Mouse (Mus musculus) left cerebral cortex, postnatal 25 days (tissue): ENCODE data around the gene Mobp. TPM values are rescaled to one million over a fixed set of nuclear protein-coding genes. Genes with fewer than 3 reads are reported as not detected.

ENCODE experiments used
- DNase-seq, 2 experiments: peaks; one replicate each; pipeline ENCODE4 v3.0.0; 2022; ENCODE audit warnings: low spot score in 2 of 2, mixed read lengths in 1 of 2
- intact Hi-C: fragments of 180-260 bp; cut with DNase I; formaldehyde crosslinking; loops from one replicate; pipeline ENCODE4 v1.15.1; 2025
- total RNA-seq, 2 experiments: library from RNA; stranded (reverse); gene quantifications; 2 replicates each; pipeline ENCODE4 v1.2.3; 2021

Gene Mobp
- total RNA-seq, 2 experiments from 2014 or later = 294 to 388 TPM

DNA sequence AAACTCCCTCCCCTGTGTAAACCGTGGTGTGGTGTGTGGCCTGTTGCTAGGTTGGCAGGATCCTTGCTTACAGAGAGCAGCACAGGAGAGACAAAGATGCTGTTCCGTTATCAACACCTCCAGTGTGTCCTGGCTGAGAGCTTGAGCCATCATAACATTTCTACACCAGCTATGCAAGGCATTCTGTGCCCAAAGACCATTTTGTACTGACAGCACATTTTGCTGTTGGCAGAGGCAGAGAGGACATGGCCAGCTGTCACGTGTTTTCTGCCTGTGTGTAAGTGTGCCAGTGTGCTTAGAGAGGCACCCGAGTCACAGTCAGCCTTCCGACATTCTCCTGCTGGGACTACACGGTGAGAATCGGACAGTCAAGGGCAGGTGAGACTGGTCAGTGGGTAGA lies 52.2 kb downstream of the Mobp start:
- no peak for DNase-seq
- intact Hi-C loops = no loop called here

DNA sequence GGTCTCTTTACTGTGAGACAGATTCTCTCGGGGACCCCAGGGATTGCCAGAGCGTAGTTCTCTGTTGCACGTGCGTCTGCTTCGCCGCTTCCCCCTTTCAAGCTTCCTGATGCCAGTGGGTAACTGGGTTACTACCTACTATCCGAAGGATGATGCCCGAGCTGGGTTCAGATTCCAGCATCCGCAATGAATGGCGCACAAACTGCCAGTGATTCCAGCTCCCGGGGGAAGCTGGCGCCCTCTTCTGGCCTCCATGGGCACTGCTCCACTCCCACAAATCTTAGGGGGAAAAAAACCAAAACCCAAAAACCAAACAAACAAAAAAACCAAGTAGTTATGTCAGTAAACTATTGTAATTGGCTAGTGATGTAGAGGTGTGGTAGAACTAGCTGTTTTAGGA lies 53.2 kb downstream of the Mobp start:
- DNase-seq = peak in 1 of 2 experiments; percentile 58
- intact Hi-C loops = no loop called here

- DNase-seq = no peak
- intact Hi-C loops = no loop called here
These were observed 54.4 kb downstream of the Mobp start for GRCm38 (mm10) chr9:120203936-120204335.

GRCm38 (mm10) chr9:120206897-120207296 lies 57.4 kb downstream of the Mobp start:
- DNase-seq = no peak
- intact Hi-C loops = loop anchor here (5.0 kb wide), 1 partner anchor 170 kb away; no protein-coding TSS in a partner anchor

DNA sequence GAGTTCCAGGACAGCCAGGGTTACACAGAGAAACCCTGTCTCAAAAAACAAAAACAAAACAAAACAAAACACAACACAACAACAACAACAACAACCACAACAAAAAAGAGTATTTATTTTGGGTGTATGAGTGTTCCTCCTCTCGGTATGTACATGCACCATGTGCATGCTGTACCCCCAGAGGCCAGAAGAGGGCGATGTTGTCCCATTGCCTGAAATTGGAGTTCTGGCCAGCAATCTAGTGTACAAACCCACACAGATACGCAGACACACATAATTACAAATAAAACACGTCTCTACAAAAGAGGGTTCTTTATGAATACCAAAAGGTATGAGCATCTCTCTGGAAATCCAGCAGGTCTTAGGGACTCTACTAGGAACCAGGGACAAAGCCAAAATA lies 60.6 kb downstream of the Mobp start:
- intact Hi-C loops = no loop called here
- DNase-seq = no peak

DNA sequence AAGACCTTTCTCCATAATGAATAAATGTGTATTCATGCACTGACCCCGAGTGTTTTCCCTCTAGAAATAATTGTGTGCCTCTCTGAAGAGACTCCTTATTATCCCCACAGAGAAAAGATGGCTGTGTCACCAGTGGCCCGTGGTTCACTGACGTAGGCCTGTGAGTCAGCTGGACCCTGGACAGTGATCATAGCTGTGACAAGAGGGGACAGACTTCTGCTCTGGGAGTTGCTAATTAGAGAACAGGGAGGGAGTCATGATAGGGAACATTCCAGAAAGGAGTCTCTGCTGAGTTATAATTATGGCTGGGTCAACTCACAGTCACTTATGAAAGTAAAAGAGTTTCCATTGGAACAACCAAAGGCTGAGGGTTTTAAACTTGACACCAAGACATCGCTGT lies 61.4 kb downstream of the Mobp start:
- no peak for DNase-seq
- intact Hi-C loops = no loop called here

GRCm38 (mm10) chr9:120212936-120213335 lies 63.4 kb downstream of the Mobp start:
- intact Hi-C loops = no loop called here

DNA sequence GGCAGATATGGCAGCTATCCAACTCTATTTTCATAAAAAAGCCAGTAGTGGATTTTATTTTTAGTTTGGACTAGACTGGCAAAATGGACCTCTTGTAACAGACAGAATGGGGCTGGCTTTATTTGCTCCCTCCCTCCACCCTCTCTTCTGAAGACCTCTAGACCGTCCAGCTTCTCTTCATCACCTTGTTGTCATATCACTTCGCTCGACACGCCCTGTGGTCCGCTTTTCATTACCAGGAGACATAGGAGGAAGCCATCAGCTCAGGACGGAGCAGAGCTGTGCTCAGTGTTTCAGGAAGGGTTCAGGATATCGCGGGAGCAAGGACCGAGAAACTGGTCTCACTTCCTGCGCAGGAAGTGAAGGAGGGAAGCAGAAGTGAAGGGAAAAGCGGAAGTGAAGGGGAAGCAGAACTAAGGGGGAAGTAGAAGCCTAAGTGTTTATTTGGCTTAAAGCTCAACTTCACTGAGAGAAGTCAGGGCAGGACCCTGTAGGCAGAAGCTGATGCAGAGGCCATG lies 65.5 kb downstream of the Mobp start:
- intact Hi-C loops = no loop called here
- DNase-seq = no peak

More at GRCm38 (mm10) chr9:120212936-120213335, 63.4 kb downstream of the Mobp start:
- no peak for DNase-seq

DNA sequence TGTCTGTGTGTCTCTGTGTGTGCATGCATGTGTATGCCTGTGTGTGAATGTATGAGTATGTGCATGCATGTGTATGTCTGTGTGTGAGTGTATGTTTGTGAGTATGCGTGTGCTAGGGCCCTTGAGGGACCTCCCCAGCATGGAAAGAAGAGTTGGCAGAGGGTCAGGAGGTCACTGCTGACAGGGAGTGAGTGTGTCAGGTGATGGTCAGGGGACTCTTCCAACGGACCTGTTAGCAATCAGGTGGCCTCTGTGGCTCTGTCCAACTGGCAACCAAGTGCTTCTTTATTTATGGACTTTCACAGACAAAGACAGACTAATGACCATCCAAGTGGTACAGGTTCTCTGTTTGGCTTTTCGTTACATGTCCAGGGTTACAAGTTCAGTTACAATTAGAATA lies 69.9 kb downstream of the Mobp start:
- no peak for DNase-seq
- intact Hi-C loops = no loop called here

Other genes starting within 250 kb of the Mobp start
- gene Gorasp1, start 212.1 kb upstream of the Mobp start, total RNA-seq = 10 to 100 TPM; 32.6 to 35.4 TPM
- under 1 TPM; 0.43 to 0.60 TPM for gene Ttc21a, start 212.1 kb upstream of the Mobp start, total RNA-seq
- 10 to 100 TPM; 14.2 to 16.1 TPM for gene Csrnp1, start 165.0 kb upstream of the Mobp start, total RNA-seq
- under 1 TPM; 0.11 TPM for gene Xirp1, start 126.1 kb upstream of the Mobp start, total RNA-seq
- 10 to 100 TPM; 33.5 to 33.7 TPM for gene Cx3cr1, start 79.8 kb upstream of the Mobp start, total RNA-seq
- not detected for gene Ccr8, start 57.6 kb upstream of the Mobp start, total RNA-seq
- 10 to 100 TPM; 26.0 to 27.6 TPM for gene Slc25a38, start 39.3 kb upstream of the Mobp start, total RNA-seq
- gene Rpsa, start 22.0 kb upstream of the Mobp start, total RNA-seq = 100 to 1,000 TPM; 397 to 401 TPM
- 10 to 100 TPM; 85.6 to 92.2 TPM for gene Myrip, start 151.8 kb downstream of the Mobp start, total RNA-seq